Mouse (Mus musculus): Measurements from ENCODE around the gene Atp2a2.
"Not testable (repeated sequence)": the region's sequence is repeated elsewhere in the genome, so short reads cannot be mapped to it uniquely, and the experiment has no call there.

Atp2a2 gene

DNA sequence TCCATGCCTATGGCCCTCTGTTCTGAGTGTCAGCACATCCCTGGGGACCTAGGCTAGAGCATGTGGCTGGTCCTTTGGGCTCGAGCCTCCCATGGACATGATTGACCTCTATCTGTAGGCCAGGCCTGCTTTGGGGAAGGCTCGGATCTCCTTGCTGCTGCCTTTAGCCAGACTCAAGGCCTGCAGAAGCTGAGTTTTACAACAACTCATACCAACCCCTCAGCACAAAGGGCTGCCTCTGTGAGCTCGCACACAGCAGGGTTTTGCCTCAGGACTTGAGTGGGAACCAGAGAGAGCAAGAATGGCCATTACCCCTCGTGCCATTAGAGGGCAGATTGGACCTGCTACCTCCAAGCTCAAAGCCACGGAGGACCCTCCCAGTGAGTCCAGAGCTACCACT is 53.2 kb downstream of the Atp2a2 start:
- no peak for DNase-seq

DNA sequence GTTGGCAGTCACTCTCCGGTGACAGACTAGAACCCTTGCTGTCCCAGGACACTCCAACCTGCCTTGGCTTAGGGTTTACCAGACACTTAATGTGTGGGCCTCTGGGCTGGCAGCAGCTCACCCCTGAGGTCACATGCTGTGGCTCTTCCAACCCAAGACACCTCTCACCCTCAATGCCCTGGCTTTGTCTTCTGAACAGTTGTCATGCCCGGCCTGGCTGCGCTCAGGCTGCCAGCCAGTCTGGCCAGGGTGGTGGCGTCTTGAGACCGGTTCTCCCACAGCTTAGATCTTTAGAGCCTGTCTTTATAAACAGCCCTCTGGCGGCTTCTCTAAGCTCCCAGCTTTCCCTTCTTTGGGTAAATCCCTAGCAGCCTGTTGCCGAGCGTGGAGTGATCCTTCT is 54.2 kb downstream of the Atp2a2 start:
- no peak for DNase-seq

DNA sequence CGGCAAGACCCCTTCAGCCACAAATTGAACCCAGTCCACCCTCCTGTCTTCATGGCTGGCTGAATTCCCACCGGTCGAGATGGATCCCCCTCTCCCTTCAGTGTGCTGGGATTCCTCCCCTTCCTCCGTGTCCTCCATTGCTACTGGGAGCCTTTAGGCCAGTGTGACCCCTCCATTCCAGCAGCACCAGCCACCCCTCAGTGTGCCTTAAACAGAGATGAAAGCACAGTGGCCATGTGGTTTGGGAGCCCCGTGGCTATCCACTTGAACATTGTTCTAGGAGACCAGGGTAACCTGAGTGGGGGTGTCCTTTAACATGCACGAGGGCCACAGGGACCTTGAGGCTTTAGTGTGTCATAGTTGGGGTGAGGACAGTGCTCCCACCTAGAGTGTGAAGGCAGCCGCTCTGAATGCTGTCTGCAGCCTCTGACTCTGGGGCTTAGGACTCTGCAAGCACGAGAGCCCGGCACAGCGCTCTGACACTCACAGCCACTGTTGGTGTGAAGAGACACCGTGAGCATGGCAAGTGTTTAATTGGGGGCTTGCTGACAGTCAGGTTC is 56.9 kb downstream of the Atp2a2 start:
- no peak for DNase-seq

DNA sequence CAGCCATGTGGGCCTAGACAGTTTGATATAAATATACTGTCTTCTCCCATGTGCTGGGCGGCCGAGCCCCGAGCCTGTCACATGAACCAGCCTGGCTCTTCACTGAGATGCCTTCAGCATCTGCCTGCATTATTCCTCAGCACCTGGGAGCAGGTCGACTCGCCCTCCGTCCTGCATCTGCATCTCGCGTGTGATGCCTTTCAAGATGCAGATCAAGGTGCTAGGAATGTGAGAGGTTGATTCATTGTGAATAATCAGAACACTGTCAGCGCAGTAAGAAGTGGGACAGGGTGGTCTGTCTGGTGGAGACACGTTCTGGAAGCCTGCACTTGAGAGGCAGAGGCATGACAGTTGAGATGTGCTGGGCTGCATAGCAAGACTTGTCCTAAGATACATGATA is 57.5 kb downstream of the Atp2a2 start:
- no peak for DNase-seq

DNA sequence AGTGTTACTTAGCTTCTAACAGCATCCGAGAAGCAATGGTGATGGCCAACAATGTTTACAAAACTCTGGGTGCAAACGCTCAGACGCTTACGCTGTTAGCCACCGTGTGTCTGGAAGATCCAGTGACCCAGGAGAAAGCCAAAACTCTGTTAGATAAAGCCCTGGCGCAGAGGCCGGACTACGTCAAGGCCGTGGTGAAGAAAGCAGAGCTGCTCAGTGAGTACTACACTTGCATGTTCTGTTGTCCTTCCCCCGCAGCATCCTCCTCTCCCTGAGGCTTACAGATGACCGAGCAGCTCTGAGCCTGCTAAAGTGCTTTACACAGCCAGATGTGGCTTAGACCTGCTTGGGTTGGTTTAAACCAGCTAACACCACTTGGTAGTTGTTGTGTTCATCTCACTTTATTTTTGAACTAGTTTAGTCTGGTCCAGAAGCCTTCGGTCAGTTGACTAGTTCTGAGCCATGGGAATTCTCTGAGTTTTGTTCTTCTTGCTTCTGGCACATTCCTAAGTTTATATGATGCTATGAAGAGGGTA is 61.9 kb downstream of the Atp2a2 start:
- no peak for DNase-seq

DNA sequence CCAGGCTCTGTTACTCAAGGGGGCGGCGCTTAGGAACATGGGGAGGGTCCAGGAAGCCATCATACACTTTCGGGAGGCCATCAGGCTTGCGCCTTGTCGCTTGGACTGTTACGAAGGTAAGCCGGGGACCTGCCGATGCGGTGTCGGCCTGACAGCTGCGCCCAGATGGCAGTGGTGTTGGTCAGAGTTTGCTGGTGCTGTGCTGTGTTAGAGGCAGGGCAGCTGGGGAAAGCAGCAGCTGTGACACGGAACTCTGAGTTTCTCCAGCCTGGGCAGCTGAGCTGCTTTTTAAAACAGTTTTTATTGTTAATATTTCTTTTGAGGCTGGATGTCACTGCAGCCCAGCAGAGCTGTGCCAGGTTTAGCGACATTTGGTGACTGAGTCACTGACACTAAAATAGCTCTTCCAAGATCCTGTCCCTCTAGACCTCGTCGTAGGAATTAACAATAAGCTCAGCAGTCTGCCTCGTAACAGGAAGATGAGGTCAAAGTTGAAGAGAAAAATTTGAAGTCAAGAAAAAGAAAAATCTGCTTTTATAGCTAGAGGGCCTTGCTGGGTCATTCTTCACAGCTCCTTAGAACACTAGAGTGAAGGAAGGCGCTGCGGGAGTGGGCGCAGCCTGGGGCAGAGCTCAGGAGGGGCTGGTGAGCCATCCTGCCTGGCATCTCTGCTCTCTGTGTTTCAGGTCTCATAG is 62.5 kb downstream of the Atp2a2 start:
- no peak for DNase-seq

DNA sequence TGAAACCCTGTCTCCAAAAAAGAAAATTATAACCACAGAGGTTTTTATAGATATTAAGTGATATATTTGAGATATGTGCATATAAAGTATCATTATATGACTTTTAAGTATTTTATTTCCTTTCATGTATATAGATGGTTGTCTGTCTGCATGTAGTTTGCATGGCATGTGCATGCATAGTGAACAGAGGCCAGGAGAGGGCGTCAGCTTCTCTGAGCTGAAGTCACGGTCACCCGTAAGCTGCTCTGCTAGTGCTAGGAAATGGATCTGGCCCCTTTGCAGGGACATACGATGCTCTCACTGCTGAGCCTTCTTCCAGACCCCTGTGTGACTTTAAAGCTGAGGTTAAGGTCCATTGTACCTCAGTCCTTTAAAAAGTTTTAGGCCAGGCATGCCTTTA is 67.5 kb downstream of the Atp2a2 start:
- DNase-seq = no peak

DNA sequence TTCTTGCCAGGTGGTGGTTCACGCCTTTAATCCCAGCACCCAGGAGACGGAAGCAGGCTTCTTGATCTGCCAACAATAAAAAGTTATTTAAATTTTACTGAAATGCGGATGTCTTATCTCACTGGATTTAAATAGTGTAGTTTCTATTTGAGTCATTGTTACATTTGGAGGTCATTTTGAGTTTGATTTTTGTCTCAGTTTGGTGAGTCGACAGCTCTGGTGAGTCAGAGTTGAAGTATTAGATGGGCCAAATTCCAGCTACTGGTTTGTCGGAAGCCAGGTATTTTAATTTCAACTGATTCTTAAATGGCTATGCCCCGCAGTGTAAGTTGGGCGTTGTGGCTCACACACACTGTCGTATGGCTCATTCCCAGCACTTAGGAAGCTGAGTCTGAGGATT is 70.8 kb downstream of the Atp2a2 start:
- no peak for DNase-seq

DNA sequence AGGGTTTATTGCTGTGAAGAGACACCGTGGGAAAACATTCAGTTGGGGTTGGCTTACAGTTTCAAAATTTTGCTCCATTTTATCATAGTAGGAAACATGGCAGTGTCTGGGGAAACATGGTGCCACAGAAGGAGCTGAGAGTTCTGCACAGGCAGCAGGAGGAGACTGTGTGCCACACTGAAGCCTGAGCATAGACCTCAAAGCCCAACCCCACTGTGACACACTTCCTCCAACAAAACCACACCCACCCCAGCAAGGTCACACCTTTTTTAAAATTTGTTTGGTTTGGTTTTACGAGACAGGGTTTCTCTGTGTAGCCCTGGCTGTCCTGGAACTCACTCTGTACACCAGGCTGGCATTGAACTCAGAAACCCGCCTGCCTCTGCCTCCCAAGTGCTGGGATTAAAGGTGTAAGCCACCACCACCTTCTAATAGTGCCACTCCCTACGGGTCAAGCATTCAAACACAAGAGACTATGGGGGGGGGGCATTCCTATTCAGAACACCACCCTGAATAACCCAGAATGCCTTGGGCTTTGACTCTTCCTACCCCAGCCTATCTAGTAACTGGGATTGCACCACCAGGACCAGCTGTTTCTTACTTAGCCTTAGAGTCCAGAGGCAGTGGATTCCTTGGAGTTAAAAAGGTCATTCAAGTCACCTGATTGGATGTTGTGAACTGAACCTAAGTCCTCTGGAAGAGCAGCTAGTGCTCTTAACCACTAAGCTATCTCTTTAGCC is 71.8 kb downstream of the Atp2a2 start:
- DNase-seq = no peak

DNA sequence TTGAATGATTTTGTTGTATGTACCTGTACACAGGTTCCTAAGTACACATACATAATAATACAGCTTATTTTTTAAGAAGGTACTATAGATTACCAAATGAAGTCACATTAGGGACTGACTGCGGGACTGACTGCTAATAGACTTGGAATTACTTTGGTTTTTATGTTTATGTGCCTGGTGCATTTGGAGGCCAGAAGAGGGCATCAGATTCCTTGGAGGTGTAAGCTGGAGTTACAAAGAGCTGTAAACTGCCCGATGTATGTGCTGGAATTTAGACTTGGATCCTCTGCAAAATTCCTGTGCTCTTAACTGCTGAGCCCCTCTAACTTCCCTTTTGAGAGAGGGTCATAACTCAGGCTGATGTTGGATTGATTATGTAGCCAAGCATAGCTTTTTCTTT is 76.5 kb downstream of the Atp2a2 start:
- no peak for DNase-seq

DNA sequence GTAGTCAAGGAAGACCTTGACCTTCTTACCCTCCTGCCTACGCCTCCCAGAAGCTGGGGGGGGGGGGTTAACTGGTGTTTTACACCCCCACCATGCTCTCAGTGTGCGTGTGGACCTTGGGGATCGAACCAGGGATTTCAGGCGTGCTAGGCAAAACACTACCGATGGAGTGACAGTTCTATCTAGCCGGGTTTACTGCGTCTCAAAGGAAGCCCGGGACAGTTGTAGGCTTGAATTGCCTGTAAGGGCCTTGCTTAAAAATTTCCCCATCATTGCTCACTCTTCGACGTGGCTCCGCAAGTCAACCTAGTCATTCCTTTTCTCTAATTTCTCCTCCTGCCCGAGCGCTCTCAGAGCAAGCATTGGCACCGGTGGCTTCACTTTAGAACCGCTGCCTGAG is 78.9 kb downstream of the Atp2a2 start:
- no peak for DNase-seq

DNA sequence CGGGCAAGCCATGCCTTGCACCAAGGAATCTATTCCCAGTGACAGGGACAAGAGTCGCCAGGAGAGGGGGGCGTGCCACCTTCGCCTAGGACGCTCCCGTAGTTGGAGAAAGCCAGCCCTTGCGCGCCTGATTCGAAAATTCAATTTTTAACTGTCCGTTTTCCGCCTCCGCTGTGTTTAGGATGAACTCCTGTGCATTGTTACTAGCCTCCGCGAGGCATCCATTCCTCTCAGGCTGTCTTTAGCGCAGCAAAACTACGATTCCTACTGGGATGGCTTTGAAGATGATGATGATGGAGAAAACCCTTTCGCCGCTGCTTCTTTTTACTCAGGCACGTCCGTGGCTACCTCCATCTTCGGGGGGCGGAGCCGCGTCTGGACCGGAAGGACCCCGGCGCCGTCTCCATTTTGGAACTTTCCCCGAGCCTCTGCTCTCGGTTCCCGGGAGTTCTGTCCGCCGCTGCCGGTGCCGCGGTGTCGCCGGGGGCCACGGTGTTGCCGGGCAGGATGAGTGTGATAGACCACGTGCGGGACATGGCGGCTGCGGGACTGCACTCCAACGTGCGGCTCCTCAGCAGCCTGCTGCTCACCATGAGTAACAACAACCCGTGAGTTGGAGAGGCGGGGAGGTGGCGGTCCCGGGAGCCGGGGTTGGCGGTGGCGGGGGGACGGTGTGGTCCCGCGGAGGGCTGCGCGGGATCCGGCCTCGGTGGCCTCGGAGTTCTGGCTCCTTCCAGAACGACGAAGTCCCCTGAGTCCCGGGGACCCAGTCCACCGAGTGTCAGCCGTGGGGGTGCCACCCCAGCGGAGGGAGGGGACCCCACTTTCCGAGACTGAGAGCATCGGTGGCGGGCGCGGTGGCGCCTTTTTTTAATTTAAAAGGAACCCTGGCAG is 79.7 kb downstream of the Atp2a2 start:
- peak; percentile 84 for DNase-seq

DNA sequence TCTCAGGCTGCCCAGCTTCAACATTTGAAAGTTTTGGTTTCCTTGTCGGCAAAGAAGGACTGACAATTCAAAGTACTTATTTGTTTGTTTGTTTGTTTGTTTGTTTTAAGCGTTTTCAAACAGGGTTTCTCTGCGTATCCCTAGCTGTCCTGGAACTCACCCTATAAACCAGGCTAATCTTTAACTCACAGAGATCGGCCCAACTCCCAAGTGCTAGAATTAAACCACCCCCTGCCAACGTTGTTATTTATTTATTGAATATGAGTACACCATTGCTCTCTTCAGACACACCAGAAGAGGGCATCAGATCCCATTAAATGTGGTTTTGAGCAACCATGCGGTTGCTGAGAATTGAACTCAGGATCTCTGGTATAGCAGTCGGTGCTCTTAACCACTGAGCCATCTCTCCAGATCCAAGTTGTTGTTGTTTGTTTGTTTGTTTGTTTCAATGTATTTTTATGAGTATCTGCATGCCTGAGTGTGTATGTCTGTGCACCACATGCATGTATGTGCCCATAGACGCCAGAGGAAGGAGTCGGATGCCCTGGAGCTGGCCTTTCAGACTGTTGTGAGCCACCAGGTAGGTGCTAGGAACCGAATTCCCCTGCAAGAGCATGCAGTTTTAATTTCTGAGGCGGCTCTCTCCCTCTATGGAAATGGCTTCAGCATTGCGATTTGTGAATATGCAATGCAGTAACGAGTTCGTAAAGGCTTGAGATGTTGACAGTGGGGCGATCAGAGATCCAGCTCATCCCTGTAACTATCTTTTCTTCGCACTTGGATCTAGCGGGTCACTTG is 80.6 kb downstream of the Atp2a2 start, which contains the start of gene Anapc7:
Anapc7 (plus strand) TSS at position 423 of the 798 bp plus-strand sequence.
- DNase-seq = no peak

DNA sequence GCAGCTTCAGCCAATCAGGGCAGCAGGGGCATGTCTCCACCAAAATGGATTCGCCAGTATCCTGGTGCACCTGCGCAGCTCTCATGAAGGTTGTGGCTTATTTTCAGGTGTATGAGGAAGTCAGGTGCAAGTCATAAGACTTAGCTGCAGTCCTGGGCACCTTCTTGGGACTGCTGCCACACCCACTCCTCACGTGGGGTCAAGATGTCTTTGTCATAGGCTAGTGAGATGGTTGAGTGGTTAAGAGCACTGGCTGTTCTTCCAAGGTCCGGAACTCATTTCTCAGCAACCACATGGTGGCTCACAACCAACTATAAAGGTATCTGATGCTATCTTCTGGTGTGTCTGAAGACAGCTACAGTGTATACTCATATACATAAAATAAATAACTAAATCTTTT is 81.3 kb downstream of the Atp2a2 start:
- DNase-seq = not testable (repeated sequence)

DNA sequence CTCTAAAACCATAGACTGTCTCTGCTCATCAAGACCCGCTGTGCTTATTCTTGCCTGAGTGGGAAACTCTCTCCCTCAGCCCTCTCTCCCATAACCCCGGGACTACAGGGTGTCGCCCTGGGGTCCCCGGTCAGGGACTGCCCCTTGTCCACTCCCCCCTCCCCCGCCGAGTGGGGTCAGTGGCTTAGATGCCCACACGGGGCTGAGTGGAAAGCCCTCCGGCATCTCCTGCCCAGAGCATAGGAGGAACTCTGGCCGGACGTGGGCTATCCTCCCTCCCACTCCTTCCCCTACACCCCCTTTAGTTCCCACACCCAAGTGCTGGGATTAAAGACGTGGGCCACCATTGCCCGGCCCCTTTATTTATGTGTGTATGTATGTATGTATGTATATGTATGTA is 86.6 kb downstream of the Atp2a2 start:
- DNase-seq = no peak

DNA sequence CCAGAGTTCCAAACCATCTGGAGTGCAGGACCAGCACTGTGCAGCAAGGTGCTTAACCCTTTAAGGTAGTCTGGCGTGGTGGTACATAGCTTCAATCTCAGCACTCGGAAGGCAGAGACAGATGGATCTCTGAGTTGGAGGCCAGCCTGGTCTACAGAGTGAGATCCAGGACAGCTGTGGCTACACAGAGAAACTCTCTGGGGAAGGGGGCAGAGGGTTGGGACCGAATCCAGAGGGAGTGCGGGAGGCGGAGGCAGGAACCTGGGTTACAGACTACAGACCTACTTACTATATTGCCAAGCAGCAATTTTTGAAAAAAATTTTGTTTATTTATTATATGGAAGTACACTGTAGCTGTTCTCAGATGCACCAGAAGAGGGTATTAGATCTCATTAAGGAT is 87.7 kb downstream of the Atp2a2 start:
- no peak for DNase-seq

DNA sequence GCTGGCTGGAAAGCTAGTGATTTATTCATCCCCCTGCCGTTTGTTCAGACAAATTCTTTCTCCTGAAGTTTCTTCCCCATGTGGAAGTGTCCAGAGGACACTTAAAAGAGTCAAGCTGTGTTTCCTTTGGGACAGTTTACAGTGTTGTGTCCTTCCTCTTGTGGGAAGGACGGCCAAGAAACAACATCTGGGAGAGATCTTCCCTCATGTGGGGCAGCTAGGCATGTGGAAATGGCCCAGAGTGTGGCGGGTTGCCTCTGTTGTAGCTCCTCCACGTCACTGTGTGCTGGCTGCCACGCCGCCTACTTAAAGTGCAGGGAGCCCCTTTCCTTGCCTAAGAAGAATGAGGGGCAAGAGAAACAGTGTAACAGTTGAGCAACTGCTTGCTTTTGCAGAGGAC is 89.2 kb downstream of the Atp2a2 start:
- no peak for DNase-seq

DNA sequence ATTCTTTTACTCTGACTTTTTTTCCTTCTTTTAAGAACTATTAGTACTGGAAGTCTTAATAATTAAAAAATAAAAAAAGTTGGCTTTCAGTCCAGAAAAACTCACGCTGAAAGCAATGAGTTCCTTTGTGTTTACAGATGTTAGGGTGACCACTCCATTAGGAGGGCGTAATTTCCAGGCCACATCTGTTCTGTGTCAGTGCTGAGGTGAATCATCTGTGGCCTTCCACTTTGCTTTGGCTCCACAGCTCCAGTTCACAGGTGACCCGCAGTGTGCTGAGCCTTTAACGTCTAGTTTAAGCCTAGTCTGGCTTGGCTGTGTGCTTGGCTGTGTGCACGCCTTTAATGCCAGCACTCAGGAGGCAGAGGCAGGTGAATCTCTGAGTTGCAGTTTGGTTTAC is 90.1 kb downstream of the Atp2a2 start:
- DNase-seq = no peak

DNA sequence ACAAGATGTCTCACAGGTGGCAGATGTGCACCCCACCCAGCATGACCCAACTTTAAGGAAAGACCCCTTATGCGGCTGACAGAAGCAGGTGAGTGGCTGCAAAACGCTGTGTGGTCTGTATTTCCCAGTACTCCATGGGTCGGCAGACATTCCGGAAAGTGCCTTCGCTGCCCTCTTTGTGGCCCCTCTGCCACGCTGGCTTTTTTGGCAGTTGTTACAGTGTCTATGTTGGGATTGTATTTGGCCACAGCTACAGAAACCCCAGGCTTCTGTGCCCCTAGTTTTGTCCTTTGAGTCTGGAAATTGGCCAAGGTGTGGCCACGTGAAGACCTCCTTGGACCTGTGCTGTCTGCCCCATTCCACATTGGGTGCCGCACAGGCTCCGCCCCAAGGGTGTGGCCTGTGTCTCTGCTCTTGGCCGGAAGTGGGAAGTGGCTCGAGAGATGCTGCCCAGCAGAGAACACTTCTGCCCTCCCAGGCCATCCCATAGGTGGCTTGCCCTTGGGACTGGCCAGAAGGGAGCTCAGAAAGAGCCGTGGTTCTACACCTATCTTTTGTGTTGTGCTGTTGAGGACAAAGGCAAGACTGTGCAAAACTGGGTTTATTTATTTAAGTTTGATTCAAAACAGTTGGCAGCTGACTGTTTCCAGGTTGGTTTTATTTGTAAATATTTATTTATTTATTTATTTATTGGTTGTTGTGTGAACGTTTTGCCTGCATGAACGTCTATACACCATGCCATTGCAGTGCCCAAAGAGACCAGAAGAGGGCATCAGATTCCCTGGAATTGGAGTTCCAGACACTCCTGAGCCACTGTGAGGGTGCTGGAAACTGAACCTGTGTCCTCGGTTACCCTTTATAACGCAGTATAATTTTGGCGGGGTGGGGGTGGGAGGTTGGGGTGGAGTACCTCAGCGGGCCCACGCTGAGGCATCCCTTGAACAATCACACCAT is 92.1 kb downstream of the Atp2a2 start:
- no peak for DNase-seq

DNA sequence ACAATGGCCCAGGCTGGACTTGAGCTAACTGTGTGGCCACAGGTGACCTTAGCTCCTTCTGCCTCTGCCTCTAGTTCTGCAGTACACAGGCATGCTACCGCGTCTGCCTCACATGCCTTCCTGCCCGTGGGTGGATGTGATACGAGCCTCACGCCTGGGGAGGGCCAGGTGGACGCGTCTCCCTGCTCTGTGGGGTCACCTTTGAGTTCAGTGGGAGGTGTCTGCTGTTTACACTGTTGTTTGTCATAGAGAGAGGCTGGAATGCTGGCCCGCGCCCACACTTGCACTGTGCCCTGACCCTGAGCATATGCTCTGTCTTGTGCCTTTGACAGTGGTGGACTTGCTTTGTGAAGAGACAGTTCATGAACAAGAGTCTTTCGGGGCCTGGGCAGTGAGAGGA is 96.5 kb downstream of the Atp2a2 start:
- DNase-seq = no peak

All from cerebellum, adult 9-11 months (tissue).